Mouse (Mus musculus) embryonic facial prominence, embryonic 13.5 days (tissue): ENCODE data around the gene Zfp143. TPM values are rescaled to one million over a fixed set of nuclear protein-coding genes. Genes with fewer than 3 reads are reported as not detected.
"Not testable (repeated sequence)": the region's sequence is repeated elsewhere in the genome, so short reads cannot be mapped to it uniquely, and the experiment has no call there.

Experiments
- ATAC-seq: fragments of 200-750 bp; cut with Nextera tagmentation; 2 replicates; pipeline ENCODE4 v1.8.0; 2017; ENCODE audit warnings: low read depth; ENCODE audit not compliant: insufficient number of reproducible peaks, insufficient read depth, low FRiP score, low TSS enrichment
- H3K27ac ChIP-seq: fragments of 300-500 bp; sonication (generic); 2 replicates; pipeline ENCODE4 v1.5.1; 2015; ENCODE audit warnings: moderate library complexity, mild to moderate bottlenecking, inconsistent platforms
- H3K27me3 ChIP-seq: fragments of 300-500 bp; sonication (generic); 2 replicates; pipeline ENCODE4 v1.6.1; 2015; ENCODE audit warnings: mild to moderate bottlenecking, inconsistent platforms
- H3K36me3 ChIP-seq: fragments of 300-500 bp; sonication (generic); 2 replicates; pipeline ENCODE4 v1.6.1; 2015; ENCODE audit warnings: mild to moderate bottlenecking, inconsistent platforms
- H3K4me1 ChIP-seq: fragments of 300-500 bp; sonication (generic); 2 replicates; pipeline ENCODE4 v1.6.1; 2015; ENCODE audit warnings: inconsistent platforms
- H3K4me2 ChIP-seq: fragments of 300-500 bp; sonication (generic); 2 replicates; pipeline ENCODE4 v1.6.1; 2015; ENCODE audit warnings: moderate library complexity, mild to moderate bottlenecking, inconsistent platforms
- H3K4me3 ChIP-seq: fragments of 300-500 bp; sonication (generic); 2 replicates; pipeline ENCODE4 v1.5.1; 2015; ENCODE audit warnings: mild to moderate bottlenecking, inconsistent platforms
- H3K9ac ChIP-seq: fragments of 300-500 bp; sonication (generic); 2 replicates; pipeline ENCODE4 v1.6.1; 2015; ENCODE audit warnings: mild to moderate bottlenecking, inconsistent platforms
- H3K9me3 ChIP-seq: fragments of 300-500 bp; sonication (generic); 2 replicates; pipeline ENCODE4 v1.6.1; 2016; ENCODE audit warnings: inconsistent platforms
- WGBS: fragments of 180-500 bp; shearing (Covaris S2); methylation state at CpG from one replicate; pipeline ENCODE4 v1.1.7; 2015; ENCODE audit warnings: mixed read lengths; 5-methylcytosine and 5-hydroxymethylcytosine counted together
- polyA plus RNA-seq: library from polyadenylated mRNA; unstranded; fragments of >200 nt; fragmentation: Nextera tagmentation; extraction: Ambion mirVana; gene quantifications from 2 replicates; pipeline ENCODE4 v1.2.1, GENCODE M21; 2015

Gene Zfp143
- polyA plus RNA-seq, 1 experiment from 2014 or later = 19.8 TPM

DNA sequence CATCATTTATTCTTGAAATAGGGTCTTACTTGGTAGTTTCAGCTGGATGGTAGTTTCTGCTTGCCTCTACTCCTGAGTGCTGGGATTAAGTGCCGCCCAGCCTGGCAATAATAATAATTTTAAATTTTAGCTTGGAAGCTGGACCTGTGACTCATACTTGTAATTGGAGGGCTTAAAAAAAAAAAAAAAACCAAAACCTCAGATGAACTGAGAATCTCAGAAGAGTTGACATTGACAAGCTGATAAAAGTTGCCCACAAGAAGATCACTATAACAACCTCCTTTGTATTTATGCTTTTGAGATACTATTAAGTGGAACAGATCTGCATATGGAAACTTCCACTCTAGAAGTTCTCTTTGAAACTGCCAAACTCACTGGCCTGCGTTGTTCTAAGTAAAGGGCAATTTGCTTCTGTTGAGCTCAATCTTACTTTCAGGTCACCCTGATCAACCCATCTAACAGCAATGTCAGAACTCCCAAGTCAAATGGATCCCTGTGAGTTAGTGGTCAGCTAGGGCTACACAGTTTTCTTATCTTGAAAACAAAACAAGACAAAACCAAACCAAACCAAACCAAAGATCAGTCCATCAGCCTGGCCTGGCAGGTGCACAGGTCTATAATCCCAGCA, 59.3 kb downstream of the Zfp143 start:
- Histone ChIP-seq H3K27ac (no peak overlapping the region), H3K9me3 (no peaks in the 10 kb centered on the region), H3K4me3 (peak overlapping the region; percentile 95; the same call in 1 of the 2 replicates), H3K9ac (no peak overlapping the region), H3K4me1 (peaks cover 18% of the 10 kb centered on the region), H3K27me3 (no peaks in the 10 kb centered on the region), H3K36me3 (no peaks in the 10 kb centered on the region), H3K4me2 (peak overlapping the region; percentile 80; the same call in 1 of the 2 replicates)
- 83% methylated on average over 2 of the region's 2 CpGs for WGBS
- ATAC-seq = no peak

GRCm38 (mm10) chr7:110121162-110121515, 60.1 kb downstream of the Zfp143 start:
- Histone ChIP-seq H3K27me3 (no peaks in the 10 kb centered on the region), H3K9ac (peak overlapping the region; percentile 83), H3K9me3 (no peaks in the 10 kb centered on the region), H3K4me3 (peak overlapping the region; percentile 95), H3K4me2 (peak overlapping the region; percentile 80), H3K27ac (peak overlapping the region; percentile 64; the same call in 1 of the 2 replicates), H3K4me1 (peaks cover 18% of the 10 kb centered on the region), H3K36me3 (no peaks in the 10 kb centered on the region)
- 3% methylated on average over 9 of the region's 9 CpGs for WGBS
- ATAC-seq = no peak

DNA sequence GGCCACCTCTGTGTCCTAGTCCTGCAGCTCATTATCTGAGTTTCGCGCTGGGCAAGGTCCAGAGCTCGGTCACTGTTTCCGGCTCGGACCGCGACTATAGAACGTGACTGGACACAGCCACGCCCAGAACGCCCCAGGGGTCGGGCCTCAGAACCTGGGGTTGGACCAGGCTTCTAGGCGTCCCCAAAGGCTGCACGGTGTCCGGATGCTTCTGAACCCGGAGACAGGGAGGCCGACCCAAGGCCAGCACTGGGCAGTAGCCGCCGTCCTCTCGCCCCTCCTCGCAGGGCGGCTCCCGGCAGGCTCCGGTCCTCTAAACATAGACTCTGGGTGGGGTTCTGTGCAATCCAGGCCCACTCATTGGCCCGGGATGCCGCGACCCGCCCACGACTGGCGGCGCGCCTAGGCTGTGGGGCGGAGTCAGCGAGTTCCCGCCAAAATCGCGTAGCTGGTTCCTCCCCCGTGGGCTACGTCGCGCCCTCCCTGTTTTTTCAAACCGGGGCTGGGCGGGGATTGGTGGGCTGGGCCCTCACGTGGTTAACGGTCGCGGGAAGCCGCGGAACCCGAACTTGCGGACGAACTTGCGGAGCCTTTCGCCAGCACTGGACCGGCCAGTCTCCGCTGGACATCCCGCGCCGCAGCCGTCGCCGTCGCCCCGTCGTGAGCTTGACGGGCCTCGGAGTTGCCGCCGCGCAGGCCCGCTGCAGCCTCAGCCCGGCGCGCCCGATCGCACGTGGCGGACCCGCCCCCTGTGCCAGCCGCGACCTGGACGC, 60.7 kb downstream of the Zfp143 start, which contains the start of gene Wee1:
Gene Wee1, plus strand, starts transcription at position 531 of the 773 bp plus-strand sequence.
- H3K4me1 ChIP-seq = peaks cover 18% of the 10 kb centered on the region
- ATAC-seq = peak; percentile 99
- H3K27ac ChIP-seq = peak within 1 kb of the TSS; percentile 96
- H3K27me3 ChIP-seq = no peaks in the 10 kb centered on the region
- no peaks in the 10 kb centered on the region for H3K9me3 ChIP-seq
- under 1% methylated on average over 81 of the region's 81 CpGs for WGBS
- H3K36me3 ChIP-seq = no peaks in the 10 kb centered on the region; the same call in 1 of the 2 replicates
- H3K9ac ChIP-seq = peak within 1 kb of the TSS; percentile 93
- H3K4me2 ChIP-seq = peak within 1 kb of the TSS; percentile 80
- peak within 1 kb of the TSS; percentile 95 for H3K4me3 ChIP-seq

GRCm38 (mm10) chr7:110122289-110122564, 61.2 kb downstream of the Zfp143 start:
- peak; percentile 11; the same call in 1 of the 2 replicates for ATAC-seq
- WGBS = 0% methylated on average over 27 of the region's 27 CpGs
- peak overlapping the region; percentile 93 for H3K9ac ChIP-seq

GRCm38 (mm10) chr7:110122565-110123422, 61.8 kb downstream of the Zfp143 start:
- Histone ChIP-seq H3K4me3 (peak overlapping the region; percentile 95), H3K9me3 (no peaks in the 10 kb centered on the region), H3K4me1 (peaks cover 18% of the 10 kb centered on the region), H3K36me3 (peaks cover 9% of the 10 kb centered on the region), H3K27me3 (no peaks in the 10 kb centered on the region), H3K9ac (peak overlapping the region; percentile 93), H3K4me2 (peak overlapping the region; percentile 80), H3K27ac (peak overlapping the region; percentile 96)
- under 1% methylated on average over 72 of the region's 74 CpGs for WGBS
- ATAC-seq = peak; percentile 12

More at GRCm38 (mm10) chr7:110122289-110122564, 61.2 kb downstream of the Zfp143 start:
- Histone ChIP-seq H3K4me3 (peak overlapping the region; percentile 95), H3K4me1 (peaks cover 18% of the 10 kb centered on the region), H3K27ac (peak overlapping the region; percentile 96), H3K36me3 (peaks cover 3% of the 10 kb centered on the region), H3K4me2 (peak overlapping the region; percentile 80), H3K9me3 (no peaks in the 10 kb centered on the region), H3K27me3 (no peaks in the 10 kb centered on the region)

GRCm38 (mm10) chr7:110123844-110124555, 63.0 kb downstream of the Zfp143 start:
- 47% methylated on average over 12 of the region's 12 CpGs for WGBS

GRCm38 (mm10) chr7:110128566-110128965, 67.5 kb downstream of the Zfp143 start:
- H3K9ac ChIP-seq = no peak overlapping the region
- no peak overlapping the region for H3K27ac ChIP-seq
- H3K9me3 ChIP-seq = no peaks in the 10 kb centered on the region
- no peak overlapping the region for H3K4me2 ChIP-seq
- WGBS = 80% methylated on average over 2 of the region's 2 CpGs
- no peak for ATAC-seq
- peaks cover 59% of the 10 kb centered on the region for H3K36me3 ChIP-seq
- no peak overlapping the region for H3K4me3 ChIP-seq
- H3K4me1 ChIP-seq = peaks cover 16% of the 10 kb centered on the region
- no peaks in the 10 kb centered on the region for H3K27me3 ChIP-seq

More at GRCm38 (mm10) chr7:110123844-110124555, 63.0 kb downstream of the Zfp143 start:
- ATAC-seq = no peak
- H3K27ac ChIP-seq = peak overlapping the region; percentile 22; the same call in 1 of the 2 replicates
- peak overlapping the region; percentile 95 for H3K4me3 ChIP-seq
- H3K9me3 ChIP-seq = no peaks in the 10 kb centered on the region
- no peaks in the 10 kb centered on the region for H3K27me3 ChIP-seq
- H3K36me3 ChIP-seq = peaks cover 21% of the 10 kb centered on the region
- peak overlapping the region; percentile 93 for H3K9ac ChIP-seq
- H3K4me1 ChIP-seq = peaks cover 18% of the 10 kb centered on the region
- peak overlapping the region; percentile 80 for H3K4me2 ChIP-seq

- H3K36me3 ChIP-seq = peaks cover 89% of the 10 kb centered on the region
- H3K27ac ChIP-seq, H3K9ac ChIP-seq, H3K4me2 ChIP-seq, ATAC-seq, H3K9me3 ChIP-seq, H3K4me3 ChIP-seq, H3K4me1 ChIP-seq, H3K27me3 ChIP-seq: not testable (repeated sequence)
- WGBS = 80% methylated on average over 2 of the region's 2 CpGs
These were observed 71.3 kb downstream of the Zfp143 start for GRCm38 (mm10) chr7:110132272-110132671.

DNA sequence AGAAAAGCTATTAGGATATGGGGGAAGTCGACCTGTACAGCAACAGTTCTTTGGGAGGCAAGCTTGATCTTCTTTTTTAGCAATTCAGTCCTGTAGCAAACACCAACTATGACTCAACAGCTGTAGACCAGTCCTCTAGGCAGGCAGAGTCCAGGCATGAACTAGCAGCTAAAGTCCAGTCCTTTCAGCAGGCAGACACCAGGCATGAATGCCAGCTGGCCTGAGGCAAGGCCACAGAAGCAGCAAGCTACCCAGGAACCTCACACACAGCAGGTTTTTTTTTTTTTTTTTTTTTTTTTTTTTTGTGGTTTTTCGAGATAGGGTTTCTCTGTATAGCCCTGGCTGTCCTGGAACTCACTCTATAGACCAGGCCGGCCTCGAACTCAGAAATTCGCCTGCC, 73.0 kb downstream of the Zfp143 start:
- no peaks in the 10 kb centered on the region for H3K27me3 ChIP-seq
- 95% methylated on average over 5 of the region's 5 CpGs for WGBS
- H3K36me3 ChIP-seq = peaks cover 88% of the 10 kb centered on the region
- no peaks in the 10 kb centered on the region for H3K9me3 ChIP-seq
- H3K4me2 ChIP-seq = no peak overlapping the region
- H3K27ac ChIP-seq = no peak overlapping the region
- no peak for ATAC-seq
- H3K4me3 ChIP-seq = no peak overlapping the region
- H3K4me1 ChIP-seq = no peaks in the 10 kb centered on the region
- no peak overlapping the region for H3K9ac ChIP-seq

DNA sequence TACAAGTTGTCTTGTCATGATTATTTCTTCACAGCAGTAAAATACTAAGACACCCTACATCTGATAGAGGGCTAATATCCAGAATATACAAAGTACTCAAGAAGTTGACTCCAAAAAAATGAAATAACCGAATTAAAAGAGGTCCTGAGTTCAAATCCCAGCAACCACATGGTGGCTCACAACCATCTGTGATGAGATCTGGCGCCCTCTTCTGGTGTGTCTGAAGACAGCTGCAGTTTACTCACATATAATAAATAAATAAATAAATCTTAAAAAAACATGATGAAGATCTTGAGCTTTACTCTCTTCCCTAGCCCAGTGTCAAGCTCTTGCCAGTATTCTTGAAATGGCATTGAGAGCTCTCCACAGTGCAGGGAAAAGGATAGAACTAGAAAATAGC, 77.5 kb downstream of the Zfp143 start:
- no peak for ATAC-seq
- Histone ChIP-seq H3K9me3 (no peaks in the 10 kb centered on the region), H3K9ac (no peak overlapping the region), H3K4me3 (no peak overlapping the region), H3K27ac (no peak overlapping the region), H3K4me2 (no peak overlapping the region), H3K4me1 (no peaks in the 10 kb centered on the region), H3K27me3 (no peaks in the 10 kb centered on the region), H3K36me3 (peaks cover 95% of the 10 kb centered on the region)
- 80% methylated on average over 2 of the region's 2 CpGs for WGBS

DNA sequence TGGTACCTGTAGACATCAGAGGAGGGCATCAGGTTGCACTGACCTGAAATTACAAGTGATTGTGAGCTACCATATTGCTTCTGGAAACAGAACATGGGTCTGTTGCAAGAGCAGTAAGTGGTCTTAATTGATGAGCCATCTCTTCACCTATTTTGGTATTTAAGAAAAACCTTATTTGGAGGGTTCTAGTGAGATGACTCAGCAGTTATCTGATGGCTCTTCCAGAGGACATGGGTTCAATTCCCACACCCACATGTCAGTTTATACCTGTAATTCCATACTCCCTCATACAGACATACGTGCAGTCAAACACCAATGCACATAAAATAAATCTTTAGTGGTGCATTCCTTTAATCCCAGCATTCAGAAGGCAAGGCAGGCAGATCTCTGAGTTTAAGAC, 82.8 kb downstream of the Zfp143 start:
- Histone ChIP-seq H3K4me3 (no peak overlapping the region), H3K27me3 (no peaks in the 10 kb centered on the region), H3K27ac (no peak overlapping the region), H3K4me1 (no peaks in the 10 kb centered on the region), H3K36me3 (peaks cover 70% of the 10 kb centered on the region), H3K9me3 (no peaks in the 10 kb centered on the region), H3K9ac (no peak overlapping the region), H3K4me2 (no peak overlapping the region)
- 94% methylated on average over 1 of the region's 1 CpGs for WGBS
- no peak for ATAC-seq
